ENCODE assay signal across 8 mouse cellular contexts in genomic region chr14:53134783-53135182, GRCm38 (mm10).
DNase-seq lines count a peak whose midpoint lies in the region; ATAC-seq and TF ChIP-seq lines count a peak whose summit lies in the region.
"Not testable (repeated sequence)": the region's sequence is repeated elsewhere in the genome, so short reads cannot be mapped to it uniquely, and the experiment has no call there.

No protein-coding gene starts in this region.

- peak; percentile 86 for DNase-seq in CD4-positive helper T cell, adult 2 months (ENCODE audit: low read depth, low spot score)
- peak; percentile 1 for DNase-seq in adrenal gland, postnatal 10 days
- DNase-seq in forebrain, postnatal 0 days, result not testable (repeated sequence)
- DNase-seq in induced T-regulatory cell, adult 2 months (ENCODE audit: low read depth), result peak; percentile 71
- DNase-seq in left cerebral cortex, postnatal 14 days (ENCODE audit: low spot score in 2 of 2), result peak; percentile 3 to 17
- DNase-seq in thymus, adult 2 months, result peak; percentile 62
- DNase-seq in thymus, postnatal 4 days, result peak; percentile 62

- not testable (repeated sequence) for H3K27me3 ChIP-seq in forebrain, postnatal 0 days (ENCODE audit: insufficient read depth, low read length); thymus, adult 2 months (ENCODE audit: control insufficient read depth, insufficient read depth, low read length)

- not testable (repeated sequence) for H3K9me3 ChIP-seq in forebrain, postnatal 0 days (ENCODE audit: low read length)

- TF ChIP-seq POLR2A in thymus, adult 2 months (IDR thresholded peaks at IDR 0.05; ENCODE audit: control insufficient read depth, extremely low read depth, insufficient read depth, low read length, poor library complexity), result not testable (repeated sequence)

- ATAC-seq in forebrain, postnatal 0 days, result not testable (repeated sequence)
- peak; percentile 55 for ATAC-seq in megakaryocyte progenitor cell, adult 5-6 weeks (replicated peaks; ENCODE audit: poor library complexity)

- intact Hi-C loops in left cerebral cortex, postnatal 14 days (cut with DNase I), result not testable (repeated sequence)

- 0 out of 2 replicates have a peak, but pooled peaks have one; percentile 7 for TF ChIP-seq CTCF in forebrain, postnatal 0 days (IDR thresholded peaks at IDR 0.05; ENCODE audit: low read depth)
- TF ChIP-seq CTCF in thymus, adult 2 months (IDR thresholded peaks at IDR 0.05; ENCODE audit: borderline replicate concordance, control insufficient read depth, extremely low read depth, insufficient read depth, low read length, poor library complexity), result not testable (repeated sequence)

- not testable (repeated sequence) for H3K9ac ChIP-seq in forebrain, postnatal 0 days

- H3K27ac ChIP-seq in forebrain, postnatal 0 days (ENCODE audit: low read depth, low read length), result not testable (repeated sequence)
- H3K27ac ChIP-seq in thymus, adult 2 months (ENCODE audit: control insufficient read depth, insufficient read depth, low read length), result peak overlapping the region; percentile 81

- not testable (repeated sequence) for H3K4me2 ChIP-seq in forebrain, postnatal 0 days (ENCODE audit: low read depth)

- not testable (repeated sequence) for H3K4me3 ChIP-seq in forebrain, postnatal 0 days (ENCODE audit: low read depth, low read length); thymus, adult 2 months (ENCODE audit: control insufficient read depth, insufficient read depth, low read length)

- not testable (repeated sequence) for H3K4me1 ChIP-seq in forebrain, postnatal 0 days (ENCODE audit: insufficient read depth); thymus, adult 2 months (replicated peaks; ENCODE audit: control insufficient read depth, insufficient read depth, low read length)

- not testable (repeated sequence) for H3K36me3 ChIP-seq in forebrain, postnatal 0 days (ENCODE audit: insufficient read depth); thymus, adult 2 months (ENCODE audit: control insufficient read depth, insufficient read depth, low read length)
